Mouse (Mus musculus) heart, embryonic 14.5 days (tissue): ENCODE results near the gene Mfsd2b. TPM values are rescaled to one million over a fixed set of nuclear protein-coding genes. Genes with fewer than 3 reads are reported as not detected.
"Not testable (repeated sequence)": the region's sequence is repeated elsewhere in the genome, so short reads cannot be mapped to it uniquely, and the experiment has no call there.

Source experiments
- ATAC-seq: fragments of 200-750 bp; cut with Nextera tagmentation; 2 replicates; pipeline ENCODE4 v1.8.0; 2017; ENCODE audit warnings: low read depth, moderate TSS enrichment; ENCODE audit not compliant: insufficient number of reproducible peaks, insufficient read depth, low FRiP score
- H3K27ac ChIP-seq, 2 experiments: fragments of 200-500 bp in 1 of 2; fragments of 300-500 bp in 1 of 2; sonication (generic) in 1 of 2; replicated peaks in 1 of 2; 2 replicates each; pipeline ENCODE4 v1.5.1; 2012 to 2014; ENCODE audit warnings: low read depth in 2 of 2, low read length in 2 of 2, control low read depth in 1 of 2, mild to moderate bottlenecking in 1 of 2, mixed read lengths in 1 of 2; ENCODE audit not compliant: control insufficient read depth in 1 of 2, insufficient read depth in 1 of 2
- H3K27me3 ChIP-seq: fragments of 300-500 bp; sonication (generic); 2 replicates; pipeline ENCODE4 v1.6.1; 2014; ENCODE audit warnings: mild to moderate bottlenecking, low read length, control low read depth; ENCODE audit not compliant: control insufficient read depth, insufficient read depth
- H3K36me3 ChIP-seq: fragments of 300-500 bp; sonication (generic); 2 replicates; pipeline ENCODE4 v1.6.1; 2014; ENCODE audit warnings: mild to moderate bottlenecking, control low read depth, low read length, mixed read lengths; ENCODE audit not compliant: control insufficient read depth, insufficient read depth
- H3K4me1 ChIP-seq, 2 experiments: fragments of 200-500 bp in 1 of 2; fragments of 300-500 bp in 1 of 2; sonication (generic) in 1 of 2; 2 replicates each; pipeline ENCODE4 v1.6.1; 2012 to 2014; ENCODE audit warnings: low read length in 2 of 2, control low read depth in 1 of 2, mixed read lengths in 1 of 2; ENCODE audit not compliant: control insufficient read depth in 2 of 2, insufficient read depth in 2 of 2
- H3K4me2 ChIP-seq: fragments of 300-500 bp; sonication (generic); 2 replicates; pipeline ENCODE4 v1.6.1; 2014; ENCODE audit warnings: mild to moderate bottlenecking, low read length
- H3K4me3 ChIP-seq, 2 experiments: fragments of 200-500 bp in 1 of 2; fragments of 300-500 bp in 1 of 2; sonication (generic) in 1 of 2; 2 replicates each; pipeline ENCODE4 v1.5.1; 2012 to 2014; ENCODE audit warnings: low read length in 2 of 2, mild to moderate bottlenecking in 2 of 2, control low read depth in 1 of 2, low read depth in 1 of 2, moderate library complexity in 1 of 2; ENCODE audit not compliant: control insufficient read depth in 1 of 2, insufficient read depth in 1 of 2
- H3K9ac ChIP-seq: fragments of 300-500 bp; sonication (generic); 2 replicates; pipeline ENCODE4 v1.6.1; 2014; ENCODE audit warnings: mild to moderate bottlenecking, low read length
- H3K9me3 ChIP-seq: fragments of 300-500 bp; sonication (generic); 2 replicates; pipeline ENCODE4 v1.6.1; 2016; ENCODE audit warnings: low read length, control low read depth; ENCODE audit not compliant: control insufficient read depth
- WGBS: fragments of 180-500 bp; shearing (Covaris S2); extraction: QIAGEN DNeasy Blood & Tissue Kit; methylation state at CpG from one replicate; pipeline ENCODE4 v1.1.7; 2014; 5-methylcytosine and 5-hydroxymethylcytosine counted together
- polyA plus RNA-seq: library from polyadenylated mRNA; unstranded; fragments of >200 nt; fragmentation: Nextera tagmentation; extraction: Ambion mirVana; gene quantifications from 2 replicates; pipeline ENCODE4 v1.2.1, GENCODE M21; 2014

Mfsd2b gene
- 1.7 and 1.8 TPM in 2 replicates for polyA plus RNA-seq

- peak; percentile 75 for ATAC-seq
- Histone ChIP-seq H3K4me3 (peak within 1 kb of the TSS; percentile 23 to 34), H3K4me1 (peaks cover 16 to 33% of the 10 kb centered on the region in 2 experiments), H3K4me2 (peak within 1 kb of the TSS; percentile 78), H3K9ac (peak within 1 kb of the TSS; percentile 64), H3K27ac (no peak within 1 kb of the TSS), H3K36me3 (peaks cover 12% of the 10 kb centered on the region; the same call in 1 of the 2 replicates), H3K27me3 (no peaks in the 10 kb centered on the region), H3K9me3 (no peaks in the 10 kb centered on the region)
- WGBS = 4% methylated on average over 24 of the region's 24 CpGs
Measured at GRCm38 (mm10) chr12:4874161-4874927, at the start of gene Mfsd2b. Mfsd2b (minus strand) TSS chr12:4874359.

GRCm38 (mm10) chr12:4917805-4918591, 43.8 kb upstream of the Mfsd2b start:
- Histone ChIP-seq H3K9ac (peak overlapping the region; percentile 100), H3K4me1 (peaks cover 4 to 16% of the 10 kb centered on the region in 2 experiments; a peak in 3 of 4 replicates), H3K27ac (peak overlapping the region; percentile 93 to 98), H3K4me2 (peak overlapping the region; percentile 70), H3K36me3 (no peaks in the 10 kb centered on the region), H3K27me3 (no peaks in the 10 kb centered on the region), H3K4me3 (peak overlapping the region; percentile 80 to 99), H3K9me3 (no peaks in the 10 kb centered on the region)
- ATAC-seq = peak; percentile 51
- under 1% methylated on average over 39 of the region's 48 CpGs for WGBS

- under 1% methylated on average over 81 of the region's 89 CpGs for WGBS
- peak within 1 kb of the TSS; percentile 93 to 98 for H3K27ac ChIP-seq
- H3K4me3 ChIP-seq = peak within 1 kb of the TSS; percentile 80 to 99
- H3K4me1 ChIP-seq = peaks cover 4 to 16% of the 10 kb centered on the region in 2 experiments; a peak in 3 of 4 replicates
- no peaks in the 10 kb centered on the region for H3K9me3 ChIP-seq
- peak within 1 kb of the TSS; percentile 100 for H3K9ac ChIP-seq
- ATAC-seq = peak; percentile 99
- H3K4me2 ChIP-seq = peak within 1 kb of the TSS; percentile 70
- no peaks in the 10 kb centered on the region for H3K36me3 ChIP-seq
- H3K27me3 ChIP-seq = no peaks in the 10 kb centered on the region
Measured at GRCm38 (mm10) chr12:4916994-4917804, 43.0 kb upstream of the Mfsd2b start, which contains the start of gene Atad2b. Atad2b (plus strand) TSS chr12:4917353.

GRCm38 (mm10) chr12:4914944-4915343, 40.8 kb upstream of the Mfsd2b start:
- H3K4me2 ChIP-seq = no peak overlapping the region
- no peak for ATAC-seq
- no peaks in the 10 kb centered on the region for H3K36me3 ChIP-seq
- no peak overlapping the region for H3K4me3 ChIP-seq
- H3K27me3 ChIP-seq = no peaks in the 10 kb centered on the region
- H3K4me1 ChIP-seq = peaks cover 2 to 10% of the 10 kb centered on the region in 2 experiments; a peak in 2 of 4 replicates
- no peak overlapping the region for H3K9ac ChIP-seq
- WGBS = 78% methylated on average over 3 of the region's 3 CpGs
- no peaks in the 10 kb centered on the region for H3K9me3 ChIP-seq
- H3K27ac ChIP-seq = no peak overlapping the region

GRCm38 (mm10) chr12:4914441-4914840, 40.3 kb upstream of the Mfsd2b start:
- Histone ChIP-seq H3K27ac (no peak overlapping the region), H3K4me1 (peaks cover 0 to 5% of the 10 kb centered on the region in 2 experiments; a peak in 2 of 4 replicates), H3K9me3 (no peaks in the 10 kb centered on the region), H3K9ac (no peak overlapping the region), H3K36me3 (no peaks in the 10 kb centered on the region), H3K27me3 (no peaks in the 10 kb centered on the region), H3K4me2 (no peak overlapping the region), H3K4me3 (no peak overlapping the region)
- ATAC-seq = no peak
- 74% methylated on average over 3 of the region's 3 CpGs for WGBS

GRCm38 (mm10) chr12:4911716-4912115, 37.6 kb upstream of the Mfsd2b start:
- Histone ChIP-seq H3K4me2 (no peak overlapping the region), H3K27ac (no peak overlapping the region), H3K9me3 (no peaks in the 10 kb centered on the region), H3K4me3 (no peak overlapping the region), H3K27me3 (no peaks in the 10 kb centered on the region), H3K4me1 (no peaks in the 10 kb centered on the region; a peak in 1 of 4 replicates), H3K36me3 (no peaks in the 10 kb centered on the region), H3K9ac (no peak overlapping the region)
- no peak for ATAC-seq
- WGBS = 67% methylated on average over 4 of the region's 4 CpGs

GRCm38 (mm10) chr12:4910496-4910895, 36.3 kb upstream of the Mfsd2b start:
- H3K4me3 ChIP-seq, H3K4me1 ChIP-seq, H3K27ac ChIP-seq, ATAC-seq, H3K4me2 ChIP-seq, H3K36me3 ChIP-seq, H3K9ac ChIP-seq, H3K27me3 ChIP-seq, H3K9me3 ChIP-seq: not testable (repeated sequence)
- 81% methylated on average over 1 of the region's 1 CpGs for WGBS
